Mouse (Mus musculus): ENCODE measurements around the gene Anxa11.
"Not testable (repeated sequence)": the region's sequence is repeated elsewhere in the genome, so short reads cannot be mapped to it uniquely, and the experiment has no call there.

Anxa11 gene

DNA sequence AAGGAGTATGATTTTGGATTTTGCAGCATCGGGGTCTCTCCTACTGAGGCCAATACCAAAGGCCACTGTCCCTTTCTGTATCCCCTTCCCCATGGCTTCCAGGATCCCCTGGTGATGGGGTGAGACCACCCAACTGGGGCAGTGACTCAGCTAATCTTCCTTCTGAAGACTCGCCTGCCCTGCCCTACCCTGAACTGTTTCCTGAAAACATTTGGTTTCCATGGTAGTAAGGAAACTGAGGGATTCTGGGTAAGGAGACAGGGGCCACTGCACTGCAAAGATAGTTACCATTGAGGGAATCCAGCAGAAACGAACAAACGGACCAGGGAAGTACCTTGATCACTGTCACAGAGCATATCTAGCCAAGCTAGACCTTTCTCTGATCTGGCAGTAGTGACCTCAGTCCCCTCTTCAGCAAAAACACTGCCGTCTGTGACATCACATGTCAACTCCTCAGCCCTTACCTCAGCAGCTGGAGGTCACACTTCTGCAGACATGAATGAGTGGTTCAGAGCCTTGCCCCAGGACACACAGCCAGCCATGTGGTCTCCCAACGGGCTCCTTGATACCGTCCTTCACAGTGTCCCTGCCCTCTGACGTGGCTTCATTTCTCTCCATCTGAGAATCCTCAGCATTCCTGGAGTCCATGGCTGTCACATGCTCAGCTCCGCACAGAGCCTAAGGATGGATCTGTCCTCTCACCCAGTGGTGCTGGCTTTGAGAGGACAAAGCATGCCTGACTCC is 27.4 kb downstream of the Anxa11 start:
- DNase-seq = no peak

DNA sequence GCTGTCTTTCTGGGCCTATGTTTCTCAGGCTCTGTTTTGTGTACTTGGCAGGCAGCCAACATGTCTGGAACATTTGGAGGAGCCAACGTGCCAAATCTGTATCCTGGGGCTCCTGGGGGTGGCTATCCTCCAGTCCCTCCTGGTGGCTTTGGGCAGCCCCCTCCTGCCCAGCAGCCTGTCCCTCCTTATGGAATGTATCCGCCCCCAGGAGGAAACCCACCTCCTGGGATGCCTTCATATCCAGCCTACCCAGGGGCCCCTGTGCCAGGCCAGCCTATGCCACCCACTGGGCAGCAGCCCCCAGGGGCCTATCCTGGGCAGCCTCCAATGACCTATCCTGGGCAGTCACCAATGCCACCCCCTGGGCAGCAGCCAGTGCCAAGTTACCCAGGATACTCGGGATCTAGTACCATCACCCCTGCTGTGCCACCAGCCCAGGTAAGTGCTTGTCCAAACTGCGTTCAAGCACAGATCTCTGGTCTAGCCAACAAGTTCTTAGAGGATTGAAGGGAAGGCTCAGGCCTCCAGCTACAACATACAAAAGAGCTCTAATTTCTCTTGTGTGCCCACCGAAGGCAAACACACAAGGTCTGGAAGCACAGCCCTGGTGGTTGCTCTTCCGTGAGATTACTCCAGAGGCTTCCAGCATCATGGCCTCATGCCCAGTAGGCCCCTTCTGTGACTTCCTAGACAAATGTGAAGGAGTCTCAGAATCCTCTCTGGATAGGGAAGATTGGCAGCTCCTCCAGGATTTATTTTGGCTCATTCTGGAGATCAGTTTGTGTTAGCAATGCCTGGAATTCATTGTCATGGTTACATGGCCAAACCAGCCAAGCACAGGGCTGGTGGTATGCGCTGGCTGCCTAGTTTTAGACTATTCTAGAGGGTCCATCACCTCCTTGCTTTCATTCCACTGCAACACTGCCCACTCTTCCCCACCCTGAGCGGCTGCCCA is 30.8 kb downstream of the Anxa11 start:
- DNase-seq = peak; percentile 67

DNA sequence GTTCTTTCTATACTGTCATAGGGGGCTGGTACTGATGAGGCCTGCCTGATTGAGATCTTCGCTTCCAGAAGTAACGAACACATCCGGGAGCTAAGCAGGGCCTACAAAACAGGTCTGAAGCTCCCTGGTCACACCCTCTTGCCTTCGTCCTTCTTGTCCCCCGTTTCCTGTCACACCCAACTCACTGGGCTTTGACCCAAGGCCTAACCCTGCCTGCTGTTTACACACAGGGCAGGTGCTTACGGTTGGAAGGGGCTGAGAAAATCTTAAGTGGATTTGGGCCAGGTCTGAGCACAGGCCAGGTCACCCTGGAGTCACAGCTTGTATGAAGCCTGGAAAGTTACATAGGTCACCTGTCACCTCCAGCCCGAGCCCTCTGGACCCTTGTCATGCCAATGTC is 34.7 kb downstream of the Anxa11 start:
- not testable (repeated sequence) for DNase-seq

DNA sequence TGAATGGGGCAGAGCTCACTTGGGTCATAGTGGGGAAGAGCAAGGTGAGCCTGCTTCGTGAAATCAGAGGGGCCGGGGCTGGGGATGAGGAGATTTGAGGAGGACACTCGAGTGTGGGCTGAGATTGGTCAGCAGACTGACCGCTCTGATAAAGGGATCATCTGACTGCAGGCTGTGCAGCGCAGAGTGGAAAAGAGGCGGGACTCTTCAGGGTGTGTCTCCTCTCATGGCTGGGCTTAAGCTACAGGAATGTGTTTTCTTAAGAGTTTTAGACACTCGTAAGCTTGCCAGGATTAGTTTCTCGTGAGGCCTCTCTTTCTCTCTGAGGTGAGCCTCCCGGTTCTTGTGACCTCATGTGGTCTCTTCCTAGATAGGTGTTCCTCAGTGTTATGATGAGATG is 39.8 kb downstream of the Anxa11 start:
- DNase-seq = not testable (repeated sequence)

DNA sequence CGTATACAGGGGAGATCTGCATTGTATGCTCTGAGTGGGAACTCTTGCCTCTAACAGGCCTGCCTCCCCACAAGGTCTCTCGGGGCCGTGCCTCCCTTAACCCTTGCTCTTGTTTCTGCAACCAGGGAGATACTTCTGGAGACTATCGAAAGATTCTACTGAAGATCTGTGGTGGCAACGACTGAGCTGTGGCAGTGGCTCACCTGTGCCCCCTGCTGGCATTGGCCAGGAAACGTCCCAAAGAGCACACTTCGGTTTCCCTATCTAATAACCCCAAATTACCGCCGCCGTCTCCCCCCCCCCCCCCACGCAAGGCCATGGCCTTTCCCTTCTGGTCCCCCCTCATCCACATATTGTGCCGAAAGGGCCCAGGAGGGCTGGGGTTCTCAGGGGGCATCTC is 43.9 kb downstream of the Anxa11 start:
- not testable (repeated sequence) for DNase-seq

DNA sequence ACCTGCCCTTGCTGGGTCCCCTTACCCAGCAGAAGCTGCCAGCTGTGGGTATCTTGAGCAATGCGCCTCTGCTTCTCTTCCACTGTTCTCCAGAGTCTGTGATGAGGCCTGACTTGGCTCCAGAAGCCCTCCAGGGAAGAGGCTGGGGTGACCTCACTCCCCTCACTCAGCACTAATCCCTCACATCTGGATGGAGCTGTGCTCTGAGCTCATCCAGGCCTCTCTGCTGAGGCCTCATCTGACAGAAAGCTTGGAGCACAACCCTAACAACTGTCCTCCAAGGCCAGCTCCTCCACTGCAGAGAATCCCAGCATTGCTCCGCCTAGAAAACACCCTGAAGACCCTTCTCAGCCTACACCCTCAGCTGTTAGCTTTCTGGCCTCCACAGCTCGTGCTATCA is 52.6 kb downstream of the Anxa11 start:
- not testable (repeated sequence) for DNase-seq

DNA sequence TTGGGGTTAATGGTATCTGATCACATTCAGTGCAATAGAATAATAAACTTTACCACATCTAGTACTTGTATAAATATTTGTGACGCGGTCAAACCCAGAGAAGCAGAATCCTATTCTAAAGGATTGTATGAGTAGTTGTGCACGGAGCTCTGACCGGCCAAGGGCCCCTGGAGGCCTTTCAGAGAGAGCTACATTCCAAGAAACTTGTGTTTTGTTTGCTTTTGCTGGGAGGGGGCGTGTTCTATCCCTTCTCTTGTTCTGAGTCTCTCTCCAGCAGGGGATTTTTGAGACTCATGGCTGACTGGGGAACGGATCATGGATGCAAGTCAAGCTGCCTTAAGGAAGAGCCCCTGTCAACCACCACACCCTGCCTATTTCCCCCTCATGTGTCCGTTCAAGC is 53.7 kb downstream of the Anxa11 start:
- DNase-seq = not testable (repeated sequence)

DNA sequence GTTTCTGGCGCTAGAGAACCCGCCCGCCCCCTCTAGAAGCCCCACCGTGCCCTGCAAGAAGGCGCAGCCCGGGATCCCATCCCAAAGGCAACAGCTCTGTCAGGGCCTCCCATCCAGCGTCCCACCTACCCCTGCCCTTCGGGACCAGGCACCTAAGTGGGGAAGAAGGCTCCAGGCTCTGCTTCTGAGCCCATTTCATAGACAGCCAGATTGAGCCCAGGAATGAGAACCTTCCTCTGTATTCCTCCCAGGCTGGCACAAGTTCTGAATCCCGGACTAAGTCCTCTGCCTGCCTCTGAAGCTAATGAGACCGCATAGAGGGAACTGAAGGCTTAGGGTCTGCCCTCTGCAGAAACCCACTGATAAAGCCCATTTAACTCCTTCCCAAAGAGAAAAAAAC is 61.0 kb downstream of the Anxa11 start, which contains the start of gene Plac9a:
Plac9a (minus strand) TSS at position 101 of the 400 bp plus-strand sequence.
- DNase-seq = not testable (repeated sequence)

DNA sequence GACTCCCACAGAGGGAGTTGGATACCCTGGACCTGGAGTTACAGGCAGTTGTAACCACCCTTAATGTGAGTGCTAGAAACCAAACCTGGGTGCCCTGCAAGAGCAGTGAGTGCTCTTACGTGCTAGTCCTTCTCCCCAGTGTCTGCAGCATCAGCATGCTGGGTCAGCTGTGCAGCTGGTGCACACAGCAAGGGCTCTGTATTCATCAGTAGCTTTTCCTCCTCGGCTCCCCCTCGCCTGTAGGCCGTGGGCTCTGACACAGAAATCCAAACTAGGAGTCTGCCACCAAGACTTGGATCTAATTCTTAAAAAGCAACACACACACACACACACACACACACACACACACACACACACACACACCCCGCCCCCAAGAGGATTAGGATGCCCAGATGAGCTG is 63.3 kb downstream of the Anxa11 start:
- not testable (repeated sequence) for DNase-seq

DNA sequence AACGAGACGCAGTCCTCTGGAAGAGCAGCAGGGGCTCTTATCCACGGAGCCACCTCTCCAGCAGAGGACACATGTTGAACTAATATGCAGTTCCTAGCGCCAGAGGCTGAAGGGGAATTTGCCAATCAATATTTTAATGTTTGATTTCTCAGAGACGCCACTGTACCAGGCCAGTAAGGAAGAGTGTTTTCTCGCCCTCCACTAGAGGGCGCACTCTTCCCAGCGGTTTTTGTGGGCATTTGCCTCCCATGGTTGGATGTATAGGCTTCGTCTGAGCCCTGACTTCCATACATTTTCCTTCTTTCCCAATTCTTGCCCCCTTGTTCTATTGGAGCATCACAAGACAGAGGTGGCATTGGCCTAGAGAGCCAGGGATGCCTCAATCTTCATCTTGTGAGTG is 65.3 kb downstream of the Anxa11 start:
- not testable (repeated sequence) for DNase-seq

DNA sequence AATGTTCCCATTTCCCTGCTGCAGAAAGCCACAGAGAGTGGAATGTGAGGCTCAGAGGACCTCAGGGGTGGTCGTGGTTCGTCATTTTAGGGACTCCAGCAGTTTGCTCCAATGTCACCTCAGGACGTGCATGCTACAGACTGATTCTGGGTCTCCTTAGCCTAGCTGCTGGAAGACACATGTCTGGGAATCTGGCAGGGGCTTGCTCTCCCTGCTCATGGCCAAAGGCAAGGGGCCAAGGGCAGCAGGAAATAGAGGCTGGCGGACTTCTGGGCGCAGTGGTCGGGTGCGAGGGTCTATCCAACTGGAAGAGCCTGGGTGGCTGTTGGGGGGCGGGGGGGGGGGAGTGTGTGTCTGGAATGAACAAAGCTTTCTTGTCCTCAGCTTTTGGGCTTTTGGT is 67.0 kb downstream of the Anxa11 start:
- DNase-seq = not testable (repeated sequence)

DNA sequence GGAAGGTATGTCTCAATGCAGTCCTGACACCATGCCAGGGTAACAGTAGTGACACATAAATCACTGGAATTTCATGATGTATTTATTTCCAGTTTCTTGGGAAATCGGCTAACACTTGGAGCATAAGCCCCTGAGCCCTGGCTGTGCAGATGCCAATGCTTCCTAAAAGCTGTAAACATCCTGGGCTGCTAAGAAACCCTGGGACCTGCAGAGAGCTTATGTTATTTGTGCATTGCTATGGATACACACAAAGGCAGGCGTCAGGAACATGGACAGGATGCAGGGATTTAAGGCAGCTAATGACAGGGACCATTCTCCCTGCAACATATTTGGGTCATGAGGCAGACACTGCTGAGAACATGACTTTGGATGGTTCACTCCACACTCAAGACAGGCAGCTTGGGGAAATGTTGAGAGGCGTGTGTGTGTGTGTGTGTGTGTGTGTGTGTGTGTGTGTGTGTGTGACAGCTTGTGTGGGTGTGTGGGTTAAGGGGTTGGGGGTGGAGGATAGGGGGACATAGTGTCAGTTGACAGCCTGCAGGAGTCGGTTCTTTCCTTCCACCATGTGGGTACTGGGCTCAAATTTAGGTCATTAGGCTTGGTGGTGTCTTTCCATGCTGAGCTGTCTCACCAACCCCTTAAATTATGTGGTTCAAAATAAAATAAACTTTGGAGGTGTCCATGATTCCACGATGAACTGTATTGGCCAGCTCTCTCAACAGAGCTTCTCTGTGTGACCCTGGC is 76.6 kb downstream of the Anxa11 start:
- not testable (repeated sequence) for DNase-seq

DNA sequence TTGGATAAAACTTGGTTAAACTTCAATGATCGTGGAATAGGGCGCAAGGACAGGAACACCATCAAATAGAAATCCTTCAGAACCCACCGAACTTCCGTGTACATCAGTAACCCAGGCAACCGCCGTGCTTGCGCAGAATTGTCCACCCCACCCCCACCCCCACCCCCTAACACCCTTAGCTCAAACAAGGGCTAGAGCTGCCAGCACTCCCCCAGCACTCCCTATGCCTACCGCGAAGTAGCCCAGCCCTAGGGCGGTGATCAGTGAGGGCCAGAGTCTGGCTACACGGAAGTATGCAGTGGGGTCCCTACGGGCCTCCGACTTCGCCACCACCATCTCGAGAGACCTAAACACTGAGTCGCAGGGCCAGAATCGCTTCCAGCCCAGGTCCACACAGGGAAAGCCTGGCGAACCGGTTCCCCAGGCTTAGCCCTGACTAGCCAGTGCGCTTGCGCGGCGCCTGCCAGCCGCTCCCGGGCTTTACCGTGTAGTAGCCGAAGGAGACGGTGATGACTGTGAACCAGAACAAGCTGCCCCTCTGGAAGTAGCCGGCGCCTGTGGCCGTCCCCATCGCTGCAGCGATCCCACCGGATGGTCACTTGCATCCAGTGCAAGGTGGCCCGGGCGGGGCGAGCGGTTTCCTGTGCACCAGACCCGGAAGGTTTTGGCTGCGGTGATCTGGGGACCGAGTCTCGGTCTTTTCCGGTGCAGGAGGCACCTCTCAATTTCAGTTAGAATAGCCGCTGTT is 85.0 kb downstream of the Anxa11 start:
- not testable (repeated sequence) for DNase-seq

DNA sequence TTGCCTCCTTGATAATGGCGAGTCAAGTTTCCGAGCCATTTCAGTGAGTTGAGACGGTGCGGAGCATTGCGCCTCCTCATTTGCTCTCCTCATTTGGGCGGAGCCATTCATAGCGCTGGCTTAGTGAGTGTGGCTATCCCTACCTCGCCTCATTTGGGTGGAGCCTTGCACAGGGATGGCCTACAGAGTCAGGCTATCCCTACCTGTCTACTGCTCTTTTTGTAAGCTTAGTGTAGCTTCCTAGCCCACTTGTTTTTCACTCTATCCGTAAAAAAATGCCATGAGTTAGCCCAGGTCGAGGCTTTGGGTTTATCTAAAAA is 85.6 kb downstream of the Anxa11 start, which contains the start of gene Tmem254a:
Tmem254a (minus strand) TSS at position 111 of the 320 bp plus-strand sequence.
- not testable (repeated sequence) for DNase-seq

Data from lung, postnatal 36 days (tissue).